Mouse (Mus musculus) neural tube, embryonic 10.5 days (tissue): ENCODE measurements around the gene Tnfsf13.

Experiments
- DNase-seq: peaks from one replicate; pipeline ENCODE4 v3.0.0-alpha.2; 2017; ENCODE audit warnings: low spot score; ENCODE audit errors: extremely low spot score

Tnfsf13 gene

GRCm38 (mm10) chr11:69655264-69656064 is 30.1 kb downstream of the Tnfsf13 start, which contains the start of gene Sox15:
Gene Sox15, plus strand, starts transcription at chr11:69655314.
- DNase-seq: peak; percentile 73

GRCm38 (mm10) chr11:69654760-69655159 is 30.8 kb downstream of the Tnfsf13 start:
- DNase-seq: no peak

- no peak for DNase-seq
Measured at GRCm38 (mm10) chr11:69653399-69653798, 32.2 kb downstream of the Tnfsf13 start.

- no peak for DNase-seq
Measured at GRCm38 (mm10) chr11:69645860-69646259, 39.7 kb downstream of the Tnfsf13 start.

GRCm38 (mm10) chr11:69635471-69635870 is 50.1 kb downstream of the Tnfsf13 start:
- DNase-seq: no peak

GRCm38 (mm10) chr11:69633128-69633866 is 52.3 kb downstream of the Tnfsf13 start:
- no peak for DNase-seq
